Mouse (Mus musculus) CD4-positive naive resting alpha-beta T cell, adult 57 days (primary cell): ENCODE results near the gene Tspoap1. TPM values are rescaled to one million over a fixed set of nuclear protein-coding genes. Genes with fewer than 3 reads are reported as not detected.

Source experiments
- total RNA-seq: library from RNA; stranded (reverse); gene quantifications from one replicate; pipeline ENCODE4 v1.2.4, GENCODE M21; 2023

The Tspoap1 gene
- 5.2 TPM for total RNA-seq

DNA sequence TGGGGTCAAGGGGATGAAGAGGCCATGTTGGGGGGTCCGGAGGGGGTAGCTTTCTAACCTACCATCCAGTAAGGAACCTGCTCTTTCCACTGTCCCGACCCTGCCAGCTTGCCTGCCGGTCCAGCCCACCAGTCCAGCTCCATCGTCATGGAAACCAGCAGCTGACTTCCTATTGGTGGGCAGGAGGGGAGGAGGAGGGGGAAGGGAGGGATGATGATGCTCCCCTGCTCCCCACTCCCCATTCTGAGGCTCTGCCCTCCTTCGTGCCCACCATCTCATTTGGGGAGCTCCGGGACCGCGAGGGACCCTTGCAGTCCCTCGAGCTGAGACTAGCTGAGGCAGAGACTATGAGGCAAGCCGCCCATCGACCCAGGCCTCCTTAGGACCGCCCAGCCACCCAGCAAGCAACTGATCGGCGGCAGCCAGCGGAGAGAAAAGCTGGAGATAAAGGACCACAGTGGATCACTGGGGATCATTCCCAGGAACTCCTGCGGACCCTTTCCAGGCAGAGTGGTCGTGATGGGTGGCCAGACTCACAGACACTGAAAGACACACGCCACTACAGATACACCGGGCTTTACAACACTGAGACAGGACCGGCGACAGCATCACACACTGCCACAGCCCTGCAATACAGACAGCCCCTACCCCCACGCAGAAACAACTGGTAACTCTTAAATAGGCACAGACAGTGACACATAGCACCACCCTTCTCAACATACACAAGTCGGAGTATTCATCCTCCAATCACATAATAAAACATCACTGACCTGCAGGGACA is at the start of gene Tspoap1:
TSS of gene Tspoap1 (plus strand) at position 241 of the 781 bp plus-strand sequence.

DNA sequence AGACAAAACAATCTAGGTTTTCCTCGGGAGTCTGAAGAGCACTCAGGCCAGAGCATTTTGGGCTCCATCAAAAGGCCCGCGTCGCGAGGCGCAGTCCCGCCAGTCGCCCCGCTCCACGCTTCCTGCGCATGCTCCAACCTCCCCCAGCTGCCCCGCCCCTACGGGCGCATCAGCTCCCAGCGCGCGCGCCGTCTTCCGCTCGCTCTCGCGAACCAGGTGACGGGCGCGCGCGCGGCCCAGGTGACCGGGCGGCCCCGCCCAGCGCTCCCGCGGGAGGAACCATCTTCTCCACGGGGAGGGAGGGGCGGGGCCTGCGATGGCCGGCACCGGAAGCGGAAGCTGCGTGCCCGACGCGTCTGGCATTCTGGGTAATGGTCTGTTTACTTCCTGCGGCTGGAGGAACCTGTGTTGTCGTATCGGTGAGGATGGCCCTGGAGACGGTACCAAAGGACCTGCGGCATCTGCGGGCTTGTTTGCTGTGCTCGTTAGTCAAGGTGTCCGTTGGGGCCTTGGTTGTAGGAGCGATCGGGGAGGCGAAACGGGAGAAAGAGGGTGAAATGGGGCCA is 23.1 kb upstream of the Tspoap1 start, which contains the start of gene Supt4a:
TSS of gene Supt4a (plus strand) at position 378 of the 566 bp plus-strand sequence.

DNA sequence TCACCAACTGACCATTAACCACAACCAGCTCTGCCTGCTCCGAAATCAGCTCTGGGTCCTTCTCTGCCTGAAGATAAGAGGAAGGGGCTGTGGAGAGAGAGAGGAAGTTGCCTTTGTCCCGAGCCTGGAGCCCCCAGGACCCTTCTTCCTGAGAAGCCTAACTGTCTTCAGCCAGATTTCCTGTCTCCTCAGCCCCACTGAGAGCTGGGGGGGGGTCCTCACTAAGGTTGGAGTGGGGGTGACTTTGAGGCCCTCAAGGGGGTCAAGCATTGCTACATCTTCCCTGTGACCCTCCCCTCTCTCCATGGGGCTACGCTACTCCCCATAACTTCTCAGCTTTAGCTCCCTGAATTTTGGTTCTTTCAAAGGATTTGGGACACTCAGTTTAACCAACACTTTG is 33.1 kb downstream of the Tspoap1 start, which contains the start of gene Mpo:
TSS of gene Mpo (plus strand) at position 122 of the 400 bp plus-strand sequence.

DNA sequence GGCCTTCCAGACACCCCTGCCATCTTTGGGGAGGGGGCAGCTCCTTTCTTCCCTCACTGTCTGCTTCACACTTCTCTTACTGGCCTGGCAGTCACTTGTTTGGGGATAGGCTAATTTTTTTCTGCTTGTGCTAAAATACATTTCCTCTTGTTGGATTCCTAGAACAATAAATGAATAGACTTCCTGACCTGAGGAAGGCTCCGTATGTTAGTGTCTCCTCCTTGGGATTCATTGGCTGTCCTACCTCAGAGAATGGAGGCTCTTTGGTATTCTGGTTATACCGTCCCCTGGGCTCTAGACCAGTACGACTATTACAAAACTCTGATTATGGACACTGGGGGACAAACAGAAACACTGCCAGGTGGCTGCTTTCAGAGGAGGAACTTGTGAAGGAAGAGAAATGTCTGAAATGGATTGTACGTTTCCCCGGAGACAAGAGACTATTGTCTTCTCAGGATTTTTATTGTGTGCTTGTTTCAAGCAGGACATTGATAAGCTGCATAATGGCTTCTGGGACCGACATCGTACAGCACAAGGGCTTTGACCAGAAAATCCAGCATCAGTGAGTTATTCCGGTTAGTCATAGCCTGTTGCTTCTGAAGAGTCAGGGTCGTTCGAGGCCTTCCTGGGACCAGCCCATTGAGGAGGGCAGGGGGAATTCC is 68.0 kb downstream of the Tspoap1 start, which contains the start of gene Lpo:
TSS of gene Lpo (minus strand) at position 51 of the 662 bp plus-strand sequence.

Other genes with a start within 250 kb of the Tspoap1 start
- gene Gm11492, start 193.9 kb upstream of the Tspoap1 start, total RNA-seq, result not detected
- 4.3 TPM for gene Sept4, start 191.6 kb upstream of the Tspoap1 start, total RNA-seq
- gene Mtmr4, start 168.4 kb upstream of the Tspoap1 start, total RNA-seq, result 24.1 TPM
- not detected for gene Hsf5, start 143.4 kb upstream of the Tspoap1 start, total RNA-seq
- 5.1 TPM for gene Rnf43, start 97.8 kb upstream of the Tspoap1 start, total RNA-seq
- gene Supt4a, start 23.0 kb upstream of the Tspoap1 start, total RNA-seq, result 160 TPM
- gene Mpo, start 33.0 kb downstream of the Tspoap1 start, total RNA-seq, result 1.1 TPM
- not detected for gene Lpo, start 67.7 kb downstream of the Tspoap1 start, total RNA-seq
- gene Mks1, start 92.7 kb downstream of the Tspoap1 start, total RNA-seq, result 12.7 TPM
- gene Epx, start 115.0 kb downstream of the Tspoap1 start, total RNA-seq, result not detected
- not detected for gene Olfr462, start 131.7 kb downstream of the Tspoap1 start, total RNA-seq
- gene Olfr463, start 136.8 kb downstream of the Tspoap1 start, total RNA-seq, result not detected
- gene Olfr464, start 160.4 kb downstream of the Tspoap1 start, total RNA-seq, result not detected
- 25.2 TPM for gene Dynll2, start 227.0 kb downstream of the Tspoap1 start, total RNA-seq